Mouse (Mus musculus): ENCODE measurements around the gene Nfia.

GRCm38 (mm10) chr4:97764616-97765015 is 7.9 kb upstream of the Nfia start:
- TF ChIP-seq POLR2A (IDR thresholded peaks at IDR 0.05; ENCODE audit: insufficient read depth, low read depth, low read length): no peak
- TF ChIP-seq CTCF (IDR thresholded peaks at IDR 0.05; ENCODE audit: insufficient read depth, low read depth, low read length): no peak
